Mouse (Mus musculus): ENCODE results near the gene Notch2.
A peak's percentile ranks its signal among the peaks of the same experiment; 100 is the strongest.

DNA sequence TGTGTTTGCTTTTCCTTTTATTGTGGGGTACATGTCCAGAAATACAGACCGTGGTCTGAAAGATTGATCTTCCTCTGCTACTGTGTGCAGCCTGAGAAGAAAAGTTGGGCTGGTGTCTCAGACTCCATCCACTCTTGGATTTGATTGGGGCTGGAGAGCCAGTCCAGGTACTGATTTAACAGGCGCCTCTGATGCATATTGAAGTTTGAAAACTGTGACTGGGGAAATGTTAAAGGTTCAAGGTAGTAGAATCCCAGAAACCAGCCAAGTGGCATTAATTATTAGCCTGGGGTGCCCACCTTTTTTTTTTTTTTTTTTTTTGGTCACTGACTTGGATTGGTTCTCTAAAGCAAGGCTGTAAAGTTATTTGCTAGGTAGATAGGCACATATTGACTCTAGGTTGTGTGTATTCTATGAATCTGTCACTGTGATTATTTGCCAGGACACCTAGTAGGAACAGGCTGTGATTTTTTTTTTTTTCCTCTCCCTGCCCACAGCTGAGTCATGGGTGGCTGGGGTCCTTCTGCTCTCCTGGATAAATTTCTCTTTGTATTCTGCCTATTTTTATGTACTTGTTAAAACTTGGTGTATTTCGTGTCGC lies 31.5 kb downstream of the Notch2 start:
- no peak for TF ChIP-seq CTCF (IDR thresholded peaks at IDR 0.05; ENCODE audit: low read depth)
- TF ChIP-seq EP300 (IDR thresholded peaks at IDR 0.05; ENCODE audit: low read depth) = peak; percentile 66
